Mouse (Mus musculus): ENCODE results near the gene Atg101. TPM values are rescaled to one million over a fixed set of nuclear protein-coding genes. Genes with fewer than 3 reads are reported as not detected.

Gene Atg101
- polyA plus RNA-seq, 1 experiment: 61.3 TPM

- no peak overlapping the region for H3K4me3 ChIP-seq (ENCODE audit: insufficient read depth, poor library complexity, severe bottlenecking)
- TF ChIP-seq MYOG (IDR thresholded peaks at IDR 0.05; ENCODE audit: control insufficient read depth, extremely low read depth, insufficient read length): no peak
- no peak for TF ChIP-seq CTCF (IDR thresholded peaks at IDR 0.05; ENCODE audit: control insufficient read depth, insufficient read depth, insufficient read length)
- TF ChIP-seq MAX (IDR thresholded peaks at IDR 0.05): no peak
- TF ChIP-seq CEBPB (IDR thresholded peaks at IDR 0.05; ENCODE audit: low read depth): no peak
- TF ChIP-seq MYOD1 (IDR thresholded peaks at IDR 0.05; ENCODE audit: control insufficient read depth, insufficient read length, low read depth): no peak
- TF ChIP-seq FOSL1 (IDR thresholded peaks at IDR 0.05; ENCODE audit: insufficient read depth, low read length, poor library complexity, severe bottlenecking): no peak
- no peak for TF ChIP-seq USF1 (IDR thresholded peaks at IDR 0.05; ENCODE audit: low read depth)
Observed at GRCm38 (mm10) chr15:101294028-101294894, 10.2 kb downstream of the Atg101 start.

GRCm38 (mm10) chr15:101295106-101295505 is 11.0 kb downstream of the Atg101 start:
- Histone ChIP-seq H3K27me3 (ENCODE audit: control insufficient read depth, insufficient read depth, insufficient read length) (no peaks in the 10 kb centered on the region), H3K79me2 (ENCODE audit: control insufficient read depth, insufficient read depth) (no peaks in the 10 kb centered on the region), H3K79me3 (ENCODE audit: low read depth) (no peaks in the 10 kb centered on the region), H3K36me3 (ENCODE audit: control insufficient read depth, insufficient read depth) (peaks cover 20% of the 10 kb centered on the region), H3ac (ENCODE audit: control insufficient read depth, insufficient read length, low read depth) (no peak overlapping the region), H3K4me3 (ENCODE audit: insufficient read depth, poor library complexity, severe bottlenecking) (no peak overlapping the region)
- TF ChIP-seq CTCF (IDR thresholded peaks at IDR 0.05; ENCODE audit: control insufficient read depth, insufficient read depth, insufficient read length): no peak

More at GRCm38 (mm10) chr15:101294028-101294894, 10.2 kb downstream of the Atg101 start:
- Histone ChIP-seq H3K79me2 (ENCODE audit: control insufficient read depth, insufficient read depth) (no peaks in the 10 kb centered on the region), H3K36me3 (ENCODE audit: control insufficient read depth, insufficient read depth) (peaks cover 28% of the 10 kb centered on the region), H3K27me3 (ENCODE audit: control insufficient read depth, insufficient read depth, insufficient read length) (no peaks in the 10 kb centered on the region), H3K79me3 (ENCODE audit: low read depth) (no peaks in the 10 kb centered on the region), H3ac (ENCODE audit: control insufficient read depth, insufficient read length, low read depth) (no peak overlapping the region)

GRCm38 (mm10) chr15:101295616-101296015 is 11.5 kb downstream of the Atg101 start:
- no peak overlapping the region for H3ac ChIP-seq (ENCODE audit: control insufficient read depth, insufficient read length, low read depth)
- no peak overlapping the region for H3K4me3 ChIP-seq (ENCODE audit: insufficient read depth, poor library complexity, severe bottlenecking)
- no peaks in the 10 kb centered on the region for H3K27me3 ChIP-seq (ENCODE audit: control insufficient read depth, insufficient read depth, insufficient read length)
- H3K36me3 ChIP-seq (ENCODE audit: control insufficient read depth, insufficient read depth): peaks cover 15% of the 10 kb centered on the region
- no peaks in the 10 kb centered on the region for H3K79me3 ChIP-seq (ENCODE audit: low read depth)
- TF ChIP-seq MAX (IDR thresholded peaks at IDR 0.05): no peak
- TF ChIP-seq FOSL1 (IDR thresholded peaks at IDR 0.05; ENCODE audit: insufficient read depth, low read length, poor library complexity, severe bottlenecking): no peak
- TF ChIP-seq MYOG (IDR thresholded peaks at IDR 0.05; ENCODE audit: control insufficient read depth, extremely low read depth, insufficient read length): no peak
- TF ChIP-seq CTCF (IDR thresholded peaks at IDR 0.05; ENCODE audit: control insufficient read depth, insufficient read depth, insufficient read length): no peak
- TF ChIP-seq USF1 (IDR thresholded peaks at IDR 0.05; ENCODE audit: low read depth): no peak
- no peak for TF ChIP-seq CEBPB (IDR thresholded peaks at IDR 0.05; ENCODE audit: low read depth)
- TF ChIP-seq MYOD1 (IDR thresholded peaks at IDR 0.05; ENCODE audit: control insufficient read depth, insufficient read length, low read depth): no peak
- H3K79me2 ChIP-seq (ENCODE audit: control insufficient read depth, insufficient read depth): no peaks in the 10 kb centered on the region

GRCm38 (mm10) chr15:101296091-101296490 is 12.0 kb downstream of the Atg101 start:
- no peak overlapping the region for H3K4me3 ChIP-seq (ENCODE audit: insufficient read depth, poor library complexity, severe bottlenecking)
- H3K27me3 ChIP-seq (ENCODE audit: control insufficient read depth, insufficient read depth, insufficient read length): no peaks in the 10 kb centered on the region
- H3ac ChIP-seq (ENCODE audit: control insufficient read depth, insufficient read length, low read depth): no peak overlapping the region
- no peak for TF ChIP-seq MAX (IDR thresholded peaks at IDR 0.05)
- no peak for TF ChIP-seq CTCF (IDR thresholded peaks at IDR 0.05; ENCODE audit: control insufficient read depth, insufficient read depth, insufficient read length)
- no peak for TF ChIP-seq USF1 (IDR thresholded peaks at IDR 0.05; ENCODE audit: low read depth)
- H3K79me3 ChIP-seq (ENCODE audit: low read depth): no peaks in the 10 kb centered on the region
- H3K36me3 ChIP-seq (ENCODE audit: control insufficient read depth, insufficient read depth): peaks cover 10% of the 10 kb centered on the region
- H3K79me2 ChIP-seq (ENCODE audit: control insufficient read depth, insufficient read depth): no peaks in the 10 kb centered on the region

GRCm38 (mm10) chr15:101297988-101298387 is 13.9 kb downstream of the Atg101 start:
- H3K36me3 ChIP-seq (ENCODE audit: control insufficient read depth, insufficient read depth): no peaks in the 10 kb centered on the region
- TF ChIP-seq CTCF (IDR thresholded peaks at IDR 0.05; ENCODE audit: control insufficient read depth, insufficient read depth, insufficient read length): no peak
- no peak for TF ChIP-seq MAX (IDR thresholded peaks at IDR 0.05)
- no peak for TF ChIP-seq CEBPB (IDR thresholded peaks at IDR 0.05; ENCODE audit: low read depth)
- TF ChIP-seq MYOD1 (IDR thresholded peaks at IDR 0.05; ENCODE audit: control insufficient read depth, insufficient read length, low read depth): no peak
- TF ChIP-seq FOSL1 (IDR thresholded peaks at IDR 0.05; ENCODE audit: insufficient read depth, low read length, poor library complexity, severe bottlenecking): no peak
- no peak for TF ChIP-seq MYOG (IDR thresholded peaks at IDR 0.05; ENCODE audit: control insufficient read depth, extremely low read depth, insufficient read length)
- no peak for TF ChIP-seq USF1 (IDR thresholded peaks at IDR 0.05; ENCODE audit: low read depth)
- no peaks in the 10 kb centered on the region for H3K79me3 ChIP-seq (ENCODE audit: low read depth)
- no peaks in the 10 kb centered on the region for H3K27me3 ChIP-seq (ENCODE audit: control insufficient read depth, insufficient read depth, insufficient read length)
- no peak overlapping the region for H3K4me3 ChIP-seq (ENCODE audit: insufficient read depth, poor library complexity, severe bottlenecking)
- no peak overlapping the region for H3ac ChIP-seq (ENCODE audit: control insufficient read depth, insufficient read length, low read depth)
- H3K79me2 ChIP-seq (ENCODE audit: control insufficient read depth, insufficient read depth): no peaks in the 10 kb centered on the region

GRCm38 (mm10) chr15:101298550-101298949 is 14.5 kb downstream of the Atg101 start:
- H3K79me2 ChIP-seq (ENCODE audit: control insufficient read depth, insufficient read depth): no peaks in the 10 kb centered on the region
- no peak overlapping the region for H3K4me3 ChIP-seq (ENCODE audit: insufficient read depth, poor library complexity, severe bottlenecking)
- H3K27me3 ChIP-seq (ENCODE audit: control insufficient read depth, insufficient read depth, insufficient read length): no peaks in the 10 kb centered on the region
- TF ChIP-seq FOSL1 (IDR thresholded peaks at IDR 0.05; ENCODE audit: insufficient read depth, low read length, poor library complexity, severe bottlenecking) (no peak), MYOD1 (IDR thresholded peaks at IDR 0.05; ENCODE audit: control insufficient read depth, insufficient read length, low read depth) (no peak), USF1 (IDR thresholded peaks at IDR 0.05; ENCODE audit: low read depth) (no peak), CTCF (IDR thresholded peaks at IDR 0.05; ENCODE audit: control insufficient read depth, insufficient read depth, insufficient read length) (no peak), CEBPB (IDR thresholded peaks at IDR 0.05; ENCODE audit: low read depth) (no peak), MAX (IDR thresholded peaks at IDR 0.05) (no peak), MYOG (IDR thresholded peaks at IDR 0.05; ENCODE audit: control insufficient read depth, extremely low read depth, insufficient read length) (no peak)
- H3K36me3 ChIP-seq (ENCODE audit: control insufficient read depth, insufficient read depth): no peaks in the 10 kb centered on the region
- H3ac ChIP-seq (ENCODE audit: control insufficient read depth, insufficient read length, low read depth): no peak overlapping the region
- no peaks in the 10 kb centered on the region for H3K79me3 ChIP-seq (ENCODE audit: low read depth)
